Mouse (Mus musculus) megakaryocyte-erythroid progenitor cell, adult 5-6 weeks (primary cell): ENCODE results near the gene Rnd2. TPM values are rescaled to one million over a fixed set of nuclear protein-coding genes. Genes with fewer than 3 reads are reported as not detected.
A peak's percentile ranks its signal among the peaks of the same experiment; 100 is the strongest.
"Not testable (repeated sequence)": the region's sequence is repeated elsewhere in the genome, so short reads cannot be mapped to it uniquely, and the experiment has no call there.

ENCODE experiments used
- ATAC-seq: replicated peaks from 2 replicates; pipeline ENCODE4 v1.8.0; 2016; ENCODE audit warnings: mild to moderate bottlenecking, inconsistent platforms; ENCODE audit not compliant: severe bottlenecking, poor library complexity, low FRiP score, low TSS enrichment
- total RNA-seq, 2 experiments: library from RNA; stranded (forward) in 1 of 2; stranded (reverse) in 1 of 2; fragments of 200-1000, 215-1000 nt in 1 of 2; fragments of >200 nt in 1 of 2; fragmentation: Nextera tagmentation in 1 of 2; gene quantifications; 2 replicates each; pipeline ENCODE4 v1.2.3; 2014 to 2017

Gene Rnd2
- total RNA-seq, 2 experiments from 2014 or later = 3.8 to 7.2 TPM

GRCm38 (mm10) chr11:101442760-101443159, 22.0 kb upstream of the Rnd2 start:
- ATAC-seq = 0 out of 2 replicates have a peak, but pooled peaks have one; percentile 1

GRCm38 (mm10) chr11:101446319-101446718, 18.5 kb upstream of the Rnd2 start:
- 0 out of 2 replicates have a peak, but pooled peaks have one; percentile 9 for ATAC-seq

- ATAC-seq = not testable (repeated sequence)
Measured at GRCm38 (mm10) chr11:101446860-101447259, 17.9 kb upstream of the Rnd2 start.

- no peak for ATAC-seq
Measured at GRCm38 (mm10) chr11:101447786-101448185, 17.0 kb upstream of the Rnd2 start.

- ATAC-seq = peak; percentile 85
Measured at GRCm38 (mm10) chr11:101448274-101448746, 16.5 kb upstream of the Rnd2 start, which contains the start of gene Ifi35. Gene Ifi35, plus strand, starts transcription at chr11:101448407.

- ATAC-seq = 0 out of 2 replicates have a peak, but pooled peaks have one; percentile 11
Measured at GRCm38 (mm10) chr11:101448899-101449298, 15.9 kb upstream of the Rnd2 start.

- not testable (repeated sequence) for ATAC-seq
Measured at GRCm38 (mm10) chr11:101449596-101449995, 15.2 kb upstream of the Rnd2 start.

- 0 out of 2 replicates have a peak, but pooled peaks have one; percentile 18 for ATAC-seq
Measured at GRCm38 (mm10) chr11:101450394-101450793, 14.4 kb upstream of the Rnd2 start.

- ATAC-seq = no peak
Measured at GRCm38 (mm10) chr11:101451536-101451935, 13.3 kb upstream of the Rnd2 start.

- no peak for ATAC-seq
Measured at GRCm38 (mm10) chr11:101452093-101452774, 12.6 kb upstream of the Rnd2 start.

GRCm38 (mm10) chr11:101454702-101455101, 10.1 kb upstream of the Rnd2 start:
- no peak for ATAC-seq

- no peak for ATAC-seq
Measured at GRCm38 (mm10) chr11:101455627-101456026, 9.2 kb upstream of the Rnd2 start.

- no peak for ATAC-seq
Measured at GRCm38 (mm10) chr11:101457631-101458030, 7.2 kb upstream of the Rnd2 start.

- no peak for ATAC-seq
Measured at GRCm38 (mm10) chr11:101458217-101458616, 6.6 kb upstream of the Rnd2 start.

GRCm38 (mm10) chr11:101459716-101460115, 5.1 kb upstream of the Rnd2 start:
- no peak for ATAC-seq

- no peak for ATAC-seq
Measured at GRCm38 (mm10) chr11:101460321-101460720, 4.5 kb upstream of the Rnd2 start.

- ATAC-seq = no peak
Measured at GRCm38 (mm10) chr11:101462141-101462540, 2.7 kb upstream of the Rnd2 start.

- peak; percentile 27; the same call in 1 of the 2 replicates for ATAC-seq
Measured at GRCm38 (mm10) chr11:101462583-101463440, 2.0 kb upstream of the Rnd2 start.

GRCm38 (mm10) chr11:101465101-101465868, 486 bp downstream of the Rnd2 start:
- peak; percentile 15; the same call in 1 of the 2 replicates for ATAC-seq
